Mouse (Mus musculus): ENCODE results near the gene Tomm70a.

DNA sequence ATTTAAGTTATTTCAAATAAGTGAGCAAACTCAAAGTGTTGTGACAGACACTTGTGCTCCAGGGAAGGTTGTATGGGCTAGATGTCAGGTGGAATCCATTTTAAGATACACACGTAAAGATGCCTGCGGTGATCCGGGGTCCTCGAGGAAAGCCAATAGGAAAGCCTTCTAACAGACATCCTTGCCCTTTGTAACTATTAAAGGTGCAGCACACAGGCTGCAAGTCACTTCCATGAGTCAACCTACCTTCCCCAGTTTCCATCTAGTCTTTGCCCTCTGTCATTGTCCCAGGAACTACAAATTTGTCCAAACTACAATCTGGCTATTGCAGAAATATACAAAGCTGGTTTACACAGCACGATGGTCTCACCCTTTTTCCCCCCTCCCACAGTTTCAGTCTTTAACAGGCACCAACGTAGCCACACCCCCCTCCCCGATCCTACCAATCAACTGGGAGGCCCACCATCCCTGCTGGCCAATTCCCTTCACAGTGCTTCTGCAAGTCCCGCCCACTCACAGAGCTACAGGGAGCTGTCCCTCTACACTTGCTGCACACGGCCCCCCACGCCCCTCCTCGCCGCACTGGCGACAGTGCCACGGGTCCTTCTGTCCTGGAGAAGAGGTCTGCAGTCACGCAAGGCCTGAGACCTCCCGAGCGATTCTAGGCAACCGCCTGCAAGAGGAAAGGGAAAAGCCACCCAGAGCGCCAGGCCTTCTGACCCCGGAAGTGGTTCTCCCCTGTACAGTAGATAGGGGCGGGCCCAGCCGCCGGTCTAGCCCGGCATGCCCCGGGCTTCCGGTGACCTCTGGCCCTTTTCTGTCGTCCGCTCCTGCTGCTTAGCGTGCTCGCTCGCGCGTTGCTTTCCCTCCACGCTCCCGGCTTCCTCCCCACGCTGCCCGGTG, at the start of gene Tomm70a:
- no peak for TF ChIP-seq CTCF (IDR thresholded peaks at IDR 0.05; ENCODE audit: insufficient read depth, low read length)
- peak; percentile 79; the same call in 1 of the 2 replicates for TF ChIP-seq POLR2A (IDR thresholded peaks at IDR 0.05; ENCODE audit: borderline replicate concordance, extremely low read depth, low read depth, low read length)

All from lung, adult 2 months (tissue).